Comparison of ENCODE assay signal across 11 mouse cellular contexts in genomic region chr7:81398957-81399356, GRCm38 (mm10). TPM values are rescaled to one million over a fixed set of nuclear protein-coding genes. Genes with fewer than 3 reads are reported as not detected.
A peak's percentile ranks its signal among the peaks of the same experiment; 100 is the strongest.
DNase-seq lines count a peak whose midpoint lies in the region; ATAC-seq and TF ChIP-seq lines count a peak whose summit lies in the region.
"Had no signal": no experiment of that assay in that cellular context is flagged by ENCODE, and none has a peak within 500 bp of the region (broad histone marks: within the 10 kb centered on the region; RNA-seq: fewer than 3 reads in every experiment).

No protein-coding gene starts in this region.

- intact Hi-C loops in left cerebral cortex, adult 2 months (cut with DNase I) = loop anchor here (5.0 kb wide), 1 partner anchor 53 kb away; no protein-coding TSS in a partner anchor

- peak; percentile 5 for DNase-seq in embryonic facial prominence, embryonic 14.5 days (ENCODE audit: low spot score)
- no peak for DNase-seq in embryonic facial prominence, embryonic 10.5 days (ENCODE audit: low spot score)
- no peak for DNase-seq in left cerebral cortex, adult 2 months (ENCODE audit: extremely low spot score in 1 of 2, low spot score in 2 of 2)
- DNase-seq in left cerebral cortex, adult 11 months (ENCODE audit: low spot score) = no peak
- DNase-seq in CH12.LX (ENCODE audit: extremely low read depth) = peak; percentile 12
- peak; percentile 12 for DNase-seq in embryo, embryonic 11 days
- DNase-seq in gastrocnemius, postnatal 25 days = no peak

- no peak for TF ChIP-seq POLR2A in CH12.LX (IDR thresholded peaks at IDR 0.05; ENCODE audit: low read depth, low read length)

- H3K27ac ChIP-seq in embryonic facial prominence, embryonic 14.5 days (replicated peaks; ENCODE audit: low read depth, low read length) = no peak overlapping the region
- H3K27ac ChIP-seq in embryonic facial prominence, embryonic 10.5 days (replicated peaks) = no peak overlapping the region
- no peak overlapping the region for H3K27ac ChIP-seq in left cerebral cortex, adult 2 months
- no peak overlapping the region for H3K27ac ChIP-seq in CH12.LX (ENCODE audit: insufficient read depth, low read depth)
- H3K27ac ChIP-seq: embryonic facial prominence, embryonic 12.5 days; stomach, embryonic 15.5 days had no signal

- no peaks in the 10 kb centered on the region for H3K9me3 ChIP-seq in embryonic facial prominence, embryonic 14.5 days (ENCODE audit: control insufficient read depth, low read length)
- no peaks in the 10 kb centered on the region for H3K9me3 ChIP-seq in embryonic facial prominence, embryonic 10.5 days
- no peaks in the 10 kb centered on the region for H3K9me3 ChIP-seq in CH12.LX (replicated peaks; ENCODE audit: low read length)
- H3K9me3 ChIP-seq: embryonic facial prominence, embryonic 12.5 days; stomach, embryonic 15.5 days had no signal

- H3K27me3 ChIP-seq in embryonic facial prominence, embryonic 14.5 days (replicated peaks; ENCODE audit: control insufficient read depth, insufficient read depth, low read length) = no peaks in the 10 kb centered on the region
- H3K27me3 ChIP-seq in embryonic facial prominence, embryonic 10.5 days (replicated peaks; ENCODE audit: low read depth, poor library complexity, severe bottlenecking) = no peaks in the 10 kb centered on the region
- H3K27me3 ChIP-seq in CH12.LX (replicated peaks) = peaks cover 13% of the 10 kb centered on the region
- H3K27me3 ChIP-seq: embryonic facial prominence, embryonic 12.5 days had no signal

- H3K36me3 ChIP-seq in embryonic facial prominence, embryonic 14.5 days (ENCODE audit: control insufficient read depth, insufficient read depth, low read length) = no peaks in the 10 kb centered on the region
- no peaks in the 10 kb centered on the region for H3K36me3 ChIP-seq in embryonic facial prominence, embryonic 10.5 days (replicated peaks)
- no peaks in the 10 kb centered on the region for H3K36me3 ChIP-seq in CH12.LX (replicated peaks in 1 of 2; ENCODE audit: control insufficient read depth in 1 of 2, insufficient read depth in 1 of 2, low read length in 1 of 2)
- H3K36me3 ChIP-seq: embryonic facial prominence, embryonic 12.5 days; stomach, embryonic 15.5 days had no signal

- 49% methylated on average over 2 of the region's 2 CpGs for WGBS in embryonic facial prominence, embryonic 14.5 days
- 57% methylated on average over 2 of the region's 2 CpGs for WGBS in embryonic facial prominence, embryonic 10.5 days

- dilution Hi-C loops in CH12.LX (cut with MboI; ENCODE audit: extremely low pct_ligation_motif_present, extremely low pct_unique_long_range_greater_than_20kb, low sequenced_read_pairs) = no loop called here

- H3K9ac ChIP-seq in embryonic facial prominence, embryonic 14.5 days (ENCODE audit: low read depth, low read length) = no peak overlapping the region
- H3K9ac ChIP-seq in CH12.LX (ENCODE audit: insufficient read depth, low read depth) = no peak overlapping the region
- H3K9ac ChIP-seq: embryonic facial prominence, embryonic 12.5 days; stomach, embryonic 15.5 days had no signal

- H3K4me2 ChIP-seq in embryonic facial prominence, embryonic 14.5 days (ENCODE audit: low read depth, low read length) = no peak overlapping the region
- H3K4me2 ChIP-seq in CH12.LX (ENCODE audit: insufficient read depth, low read depth, poor library complexity, severe bottlenecking) = no peak overlapping the region
- H3K4me2 ChIP-seq: embryonic facial prominence, embryonic 12.5 days; stomach, embryonic 15.5 days had no signal

- in situ Hi-C loops in CH12.LX (cut with MboI; ENCODE audit: low pct_ligation_motif_present, low pct_unique_long_range_greater_than_20kb, low sequenced_read_pairs) = no loop called here

- H3K4me3 ChIP-seq in embryonic facial prominence, embryonic 14.5 days (ENCODE audit: low read depth, low read length) = no peak overlapping the region
- H3K4me3 ChIP-seq in embryonic facial prominence, embryonic 10.5 days = no peak overlapping the region
- H3K4me3 ChIP-seq in left cerebral cortex, adult 2 months = no peak overlapping the region
- H3K4me3 ChIP-seq in CH12.LX (replicated peaks in 1 of 3; ENCODE audit: low read depth in 2 of 3, low read length in 2 of 3, poor library complexity in 1 of 3) = no peak overlapping the region
- H3K4me3 ChIP-seq: embryonic facial prominence, embryonic 12.5 days; myocyte; stomach, embryonic 15.5 days had no signal

- H3K4me1 ChIP-seq in embryonic facial prominence, embryonic 14.5 days (ENCODE audit: control insufficient read depth, insufficient read depth, low read length) = no peaks in the 10 kb centered on the region
- H3K4me1 ChIP-seq in embryonic facial prominence, embryonic 10.5 days = no peaks in the 10 kb centered on the region
- H3K4me1 ChIP-seq in CH12.LX (ENCODE audit: control insufficient read depth in 1 of 2, insufficient read depth in 2 of 2) = no peaks in the 10 kb centered on the region
- H3K4me1 ChIP-seq: embryonic facial prominence, embryonic 12.5 days; stomach, embryonic 15.5 days had no signal

- ATAC-seq in embryonic facial prominence, embryonic 14.5 days (ENCODE audit: low read depth) = no peak
- no peak for ATAC-seq in frontal cortex, adult (ENCODE audit: low TSS enrichment)

- H3K79me2 ChIP-seq in CH12.LX (replicated peaks; ENCODE audit: control insufficient read depth, extremely low read depth, insufficient read depth, poor library complexity, severe bottlenecking) = no peaks in the 10 kb centered on the region

- peak; percentile 66 for TF ChIP-seq RAD21 in CH12.LX (IDR thresholded peaks at IDR 0.05; ENCODE audit: low read depth, low read length)

- no peak for TF ChIP-seq EP300 in CH12.LX (IDR thresholded peaks at IDR 0.05; ENCODE audit: low read length)

- peak; percentile 56 for TF ChIP-seq CTCF in left cerebral cortex, adult 2 months (IDR thresholded peaks at IDR 0.05)
- peak in 1 of 2 experiments; percentile 58; a peak in 2 of 4 replicates for TF ChIP-seq CTCF in CH12.LX (conservative IDR thresholded peaks at IDR 0.05 in 1 of 2, IDR thresholded peaks at IDR 0.05 in 1 of 2; ENCODE audit: low read depth in 2 of 2, low read length in 2 of 2)

TF ChIP-seq in CH12.LX, 34 proteins besides CTCF, POLR2A, EP300 and RAD21:
- TF ChIP-seq SMC3 (IDR thresholded peaks at IDR 0.05; ENCODE audit: low read depth, low read length) (peak; percentile 34), ZMIZ1 (IDR thresholded peaks at IDR 0.05; ENCODE audit: low read depth, low read length) (no peak)

RNA-seq across cellular contexts. Expression of gene Rps17, which starts 53.9 kb away (rescaled TPM):
- polyA plus RNA-seq in embryonic facial prominence, embryonic 14.5 days (2014; fragmentation: Nextera tagmentation; extraction: Ambion mirVana) = 1,342 and 1,410 TPM in 2 replicates
- 1,210 and 1,245 TPM in 2 replicates for polyA plus RNA-seq in embryonic facial prominence, embryonic 10.5 days (2016; fragmentation: Nextera tagmentation; extraction: Ambion mirVana)
- 100 to 1,000 TPM; 491 to 498 TPM for total RNA-seq in left cerebral cortex, adult 2 months (2021)
- total RNA-seq in CH12.LX (2012; rRNA removed) (5,063 and 5,120 TPM in 2 replicates), CH12.LX (2014; rRNA removed) (4,582 and 5,238 TPM in 2 replicates)
- polyA plus RNA-seq in CH12.LX (2012; ENCODE audit: insufficient read length, low read depth) = 2,159 and 2,532 TPM in 2 replicates
- total RNA-seq in gastrocnemius, postnatal 25 days (2021) = 100 to 1,000 TPM; 694 to 707 TPM

RNA-seq across cellular contexts. Expression of gene Cpeb1, which starts 56.3 kb away (rescaled TPM):
- polyA plus RNA-seq in embryonic facial prominence, embryonic 14.5 days (2014; fragmentation: Nextera tagmentation; extraction: Ambion mirVana) = 2.4 and 3.4 TPM in 2 replicates
- polyA plus RNA-seq in embryonic facial prominence, embryonic 10.5 days (2016; fragmentation: Nextera tagmentation; extraction: Ambion mirVana) = 1.2 and 1.3 TPM in 2 replicates
- total RNA-seq in left cerebral cortex, adult 2 months (2021) = 100 to 1,000 TPM in 1 of 2 experiments, 10 to 100 TPM in 1; 98.1 to 101 TPM
- not detected in 2 replicates for total RNA-seq in CH12.LX (2012; rRNA removed)
- total RNA-seq in CH12.LX (2014; rRNA removed) = not detected in 2 replicates
- polyA plus RNA-seq in CH12.LX (2012; ENCODE audit: insufficient read length, low read depth) = 0.12 and 0.26 TPM in 2 replicates
- 10 to 100 TPM; 14.4 to 17.2 TPM for total RNA-seq in gastrocnemius, postnatal 25 days (2021)

Comparison
In these comparisons a context has a peak if more than half of its experiments do, and no peak if none do; other contexts are left out.
1. DNase-seq: peak in embryonic facial prominence, embryonic 14.5 days (single experiment), CH12.LX (single experiment) and embryo, embryonic 11 days (single experiment); none in embryonic facial prominence, embryonic 10.5 days (single experiment), left cerebral cortex, adult 2 months (0 of 2), left cerebral cortex, adult 11 months (single experiment) and gastrocnemius, postnatal 25 days (single experiment).
2. RNA of gene Rps17, which starts 53.9 kb away (total RNA-seq): 4,582 to 5,238 TPM in CH12.LX; 694 to 707 TPM in gastrocnemius, postnatal 25 days and 491 to 498 TPM in left cerebral cortex, adult 2 months; every median in the first group is over 4 times any median in the second.
3. RNA of gene Cpeb1, which starts 56.3 kb away (total RNA-seq): 98.1 to 101 TPM in left cerebral cortex, adult 2 months and 14.4 to 17.2 TPM in gastrocnemius, postnatal 25 days; not detected in CH12.LX; every median in the first group is over 10 times any median in the second.